Mouse (Mus musculus): ENCODE data around the gene Zfp113.

DNA sequence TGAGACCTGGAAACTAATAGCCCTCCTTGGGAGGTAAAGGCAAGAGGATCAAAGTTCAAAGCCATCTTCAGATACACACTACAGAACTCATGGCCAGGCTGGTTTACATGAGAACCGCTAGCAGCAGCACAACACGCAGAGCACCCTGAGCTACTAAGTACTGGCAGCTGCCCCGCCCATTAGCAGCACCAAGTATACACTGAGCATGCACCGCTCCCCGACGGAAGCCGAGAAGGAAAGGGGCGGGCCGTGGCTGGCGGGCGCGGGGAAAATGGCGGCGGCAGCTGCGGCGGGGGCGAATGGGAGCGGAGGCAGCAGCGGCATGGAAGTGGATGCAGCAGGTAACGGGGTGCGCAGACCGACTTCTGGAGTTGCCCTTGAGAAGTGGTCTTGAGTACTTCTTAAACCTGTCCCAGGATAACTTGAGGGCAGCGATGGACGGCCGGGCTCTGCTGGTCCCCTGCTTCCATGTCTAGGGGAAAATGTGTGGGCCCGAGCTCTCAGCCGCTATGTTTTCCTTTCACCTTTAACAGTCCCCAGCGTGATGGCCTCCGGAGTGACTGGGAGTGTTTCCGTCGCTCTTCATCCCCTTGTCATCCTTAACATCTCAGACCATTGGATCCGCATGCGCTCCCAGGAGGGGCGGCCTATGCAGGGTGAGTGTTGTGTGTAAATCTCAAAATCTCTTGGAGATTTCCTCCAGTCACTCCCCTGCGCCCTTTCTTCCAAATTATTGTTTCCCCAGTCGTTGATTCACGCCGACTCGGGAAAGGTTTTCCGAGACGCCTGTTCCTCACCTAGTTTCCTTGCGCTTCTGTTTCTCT lies 5.5 kb upstream of the Zfp113 start, which contains the start of gene Cops6:
- TF ChIP-seq CTCF (IDR thresholded peaks at IDR 0.05) (peak; percentile 24; the same call in 1 of the 2 replicates), EP300 (IDR thresholded peaks at IDR 0.05) (no peak)
